Mouse (Mus musculus) Patski (cell line): Measurements from ENCODE around the gene Lrrn4cl. TPM values are rescaled to one million over a fixed set of nuclear protein-coding genes. Genes with fewer than 3 reads are reported as not detected.
"Not testable (repeated sequence)": the region's sequence is repeated elsewhere in the genome, so short reads cannot be mapped to it uniquely, and the experiment has no call there.

Source experiments
- ATAC-seq: fragments of 100-300 bp; one replicate; pipeline ENCODE4 v1.8.0; 2021
- CTCF ChIA-PET: fragments of 350-600 bp; sonication (Branson Sonifier 250); formaldehyde crosslinking; loops from one replicate; lab custom pipeline; 2022; ENCODE audit warnings: inconsistent platforms; lab: Charles Lee
- POLR2A ChIA-PET: fragments of 350-600 bp; sonication (Branson Sonifier 250); formaldehyde crosslinking; loops from one replicate; lab custom pipeline; 2022; ENCODE audit warnings: antibody characterized with exemption, inconsistent platforms; lab: Charles Lee
- DNase-seq: peaks from one replicate; pipeline ENCODE4 v3.0.0-alpha.2; 2011; ENCODE audit warnings: low read depth, low spot score
- H3K27me3 ChIP-seq: fragments of 371-371 bp; one replicate; pipeline ENCODE4 v1.5.1; 2021
- CTCF ChIP-seq: fragments of 100-300 bp; IDR thresholded peaks from one replicate; pipeline ENCODE4 v1.5.1; 2021
- in situ Hi-C: fragments of 300-500 bp; cut with MboI; formaldehyde crosslinking; loops from 3 replicates; pipeline ENCODE4 v1.11.1; 2018; ENCODE audit warnings: low pct_unique_long_range_greater_than_20kb, mixed read lengths
- polyA plus RNA-seq: library from polyadenylated mRNA; unstranded; gene quantifications from one replicate; pipeline ENCODE4 v1.2.3, GENCODE M21; 2021

The Lrrn4cl gene
- polyA plus RNA-seq, 1 experiment from 2014 or later = 0.10 TPM

- ChIA-PET CTCF (interaction anchor here (1.1 kb wide), 1 partner anchor 11 kb away, joined by 3 read pairs; no protein-coding TSS in a partner anchor), POLR2A (interaction anchor here (0.6 to 2.1 kb wide), 11 partner anchors 9 to 96 kb away, joined by 3 to 7 read pairs (median 4); partner anchors contain the start of genes Gng3, Polr2g and Slc3a2)
- peak; percentile 90 for ATAC-seq
- no peak for TF ChIP-seq CTCF
- H3K27me3 ChIP-seq = no peaks in the 10 kb centered on the region
- DNase-seq = peak; percentile 94
- in situ Hi-C loops = loop anchor here (5.0 to 10.0 kb wide), 2 partner anchors 67 to 244 kb away; no protein-coding TSS in a partner anchor
These were observed 31.6 kb upstream of the Lrrn4cl start, which contains the start of gene Ttc9c for GRCm38 (mm10) chr19:8818801-8819595. Gene Ttc9c, minus strand, starts transcription at chr19:8819333.

DNA sequence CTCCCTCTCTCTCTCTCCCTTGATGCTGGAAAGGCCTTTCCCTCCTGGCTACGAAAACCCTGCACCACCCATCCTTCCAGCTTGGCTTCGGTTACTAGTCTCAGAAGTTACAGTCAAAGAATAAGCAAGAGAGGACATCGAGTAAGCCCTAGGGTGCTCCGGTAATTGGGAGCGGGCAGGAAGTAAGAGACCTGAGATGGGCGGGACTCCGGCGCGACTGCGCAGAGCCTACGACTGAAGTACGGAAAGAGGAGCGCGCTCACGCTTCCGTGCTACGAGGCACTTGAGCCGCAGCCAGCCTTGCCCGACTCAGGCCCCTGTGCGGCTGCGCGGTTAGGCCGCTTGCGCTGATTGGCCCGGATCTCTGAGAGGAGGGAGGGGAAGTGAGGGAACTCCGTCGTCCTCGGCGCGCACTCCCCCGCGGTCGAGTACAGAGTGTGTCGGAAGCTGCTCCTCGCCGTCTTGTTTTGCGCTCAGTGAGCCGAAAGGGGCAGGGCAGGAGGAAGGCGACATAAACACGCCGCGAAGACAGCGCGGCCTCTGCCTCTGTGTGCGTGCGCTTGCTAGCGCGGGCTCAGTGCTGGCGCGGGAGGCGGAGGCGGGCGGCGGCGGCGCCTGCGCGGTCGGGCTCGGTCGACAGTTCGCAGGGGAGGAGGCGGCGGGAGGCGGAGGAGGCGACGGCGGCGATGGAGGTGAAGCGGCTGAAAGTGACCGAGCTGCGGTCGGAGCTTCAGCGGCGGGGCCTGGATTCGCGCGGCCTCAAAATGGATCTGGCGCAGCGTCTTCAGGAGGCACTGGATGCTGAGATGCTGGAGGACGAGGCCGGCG, 30.8 kb upstream of the Lrrn4cl start, which contains the start of gene Hnrnpul2:
Gene Hnrnpul2 (plus strand): TSS at position 415 of the 828 bp plus-strand sequence.
- POLR2A ChIA-PET = interaction anchor here (0.6 to 2.1 kb wide), 12 partner anchors 13 to 97 kb away, joined by 3 to 7 read pairs (median 4); partner anchors contain the start of genes Gng3, Polr2g and Slc3a2
- DNase-seq = peak; percentile 97
- H3K27me3 ChIP-seq = no peaks in the 10 kb centered on the region
- ATAC-seq = peak; percentile 82
- in situ Hi-C loops = loop anchor here (5.0 to 10.0 kb wide), 2 partner anchors 68 to 245 kb away; no protein-coding TSS in a partner anchor
- CTCF ChIA-PET = interaction anchor here (1.1 kb wide), 1 partner anchor 11 kb away, joined by 3 read pairs; no protein-coding TSS in a partner anchor
- no peak for TF ChIP-seq CTCF

- DNase-seq = no peak
- POLR2A ChIA-PET = interaction anchor here (1.3 to 2.1 kb wide), 6 partner anchors 15 to 62 kb away, joined by 3 to 6 read pairs (median 4); partner anchors contain the start of genes Gng3 and Polr2g
- no peak for TF ChIP-seq CTCF
- no peaks in the 10 kb centered on the region for H3K27me3 ChIP-seq
- in situ Hi-C loops = no loop called here
- no peak for ATAC-seq
- CTCF ChIA-PET = no interaction called here
These were observed 30.1 kb upstream of the Lrrn4cl start for GRCm38 (mm10) chr19:8820424-8820956.

DNA sequence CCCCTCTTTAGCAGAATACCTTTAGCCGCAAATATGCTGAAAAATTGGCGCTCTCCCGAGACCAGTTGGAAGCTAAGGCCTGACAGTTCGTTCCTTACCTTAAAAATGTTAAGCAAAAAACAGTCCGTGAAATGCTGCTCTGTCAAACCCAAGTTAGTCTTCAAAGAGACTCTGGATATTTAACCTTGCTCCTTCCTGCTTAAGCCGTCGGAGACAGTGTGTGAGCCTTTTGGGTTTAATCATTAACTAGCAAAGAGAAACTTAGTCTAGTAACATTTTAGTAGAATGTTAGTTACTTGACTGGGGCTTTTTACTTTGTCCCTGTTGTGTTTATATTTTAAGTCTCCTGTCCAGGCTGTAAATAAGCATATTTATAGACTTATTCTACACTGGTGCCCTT, 29.4 kb upstream of the Lrrn4cl start:
- DNase-seq = no peak
- no peak for TF ChIP-seq CTCF
- in situ Hi-C loops = no loop called here
- ChIA-PET POLR2A (interaction anchor here (0.6 to 1.6 kb wide), 3 partner anchors 63 to 1616 kb away, joined by 3 to 12 read pairs (median 3); no protein-coding TSS in a partner anchor), CTCF (no interaction called here)
- no peaks in the 10 kb centered on the region for H3K27me3 ChIP-seq
- ATAC-seq = no peak

- no peaks in the 10 kb centered on the region for H3K27me3 ChIP-seq
- ChIA-PET CTCF (no interaction called here), POLR2A (interaction anchor here (0.6 kb wide), 1 partner anchor 10 kb away, joined by 9 read pairs; no protein-coding TSS in a partner anchor)
- TF ChIP-seq CTCF = no peak
- DNase-seq (no peak), ATAC-seq (no peak)
- in situ Hi-C loops = no loop called here
These were observed 27.9 kb upstream of the Lrrn4cl start for GRCm38 (mm10) chr19:8822696-8823095.

- ChIA-PET POLR2A (interaction anchor here (1.8 kb wide), 1 partner anchor 9 kb away, joined by 5 read pairs; the partner anchor contains the start of gene Gng3), CTCF (interaction anchor here (1.2 to 1.8 kb wide), 3 partner anchors 9 to 48 kb away, joined by 3 to 4 read pairs (median 4); partner anchors contain the start of gene Gng3)
- H3K27me3 ChIP-seq = no peaks in the 10 kb centered on the region
- DNase-seq (no peak), ATAC-seq (no peak)
- TF ChIP-seq CTCF = no peak
- in situ Hi-C loops = loop anchor here (25.0 kb wide), 1 partner anchor 1058 kb away; the partner anchor contains the start of gene Incenp
These were observed 20.9 kb upstream of the Lrrn4cl start, which contains the start of gene AC129217.1 for GRCm38 (mm10) chr19:8829660-8830059. Gene AC129217.1, plus strand, starts transcription at chr19:8829773.

DNA sequence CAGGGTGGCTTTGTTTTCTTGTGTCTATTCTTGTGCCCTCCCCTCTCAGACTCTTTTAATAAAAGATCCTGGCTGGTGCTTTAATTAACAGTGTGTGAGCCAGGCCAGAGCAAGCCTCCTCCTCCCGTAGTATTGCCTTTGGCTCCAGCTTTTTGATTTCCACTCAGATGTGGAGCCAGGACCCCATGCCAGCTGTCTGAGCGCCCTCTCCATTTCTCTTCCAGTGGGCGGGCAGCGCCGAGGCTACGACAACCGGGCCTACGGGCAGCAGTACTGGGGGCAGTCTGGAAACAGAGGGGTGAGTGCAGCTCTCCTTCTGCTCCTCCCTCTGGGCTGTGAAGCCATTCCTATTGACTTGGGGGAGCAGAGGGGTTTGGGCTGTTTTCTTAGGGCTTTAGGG, 19.9 kb upstream of the Lrrn4cl start:
- ATAC-seq (no peak), DNase-seq (no peak)
- POLR2A ChIA-PET = interaction anchor here (0.8 kb wide), 1 partner anchor 49 kb away, joined by 3 read pairs; no protein-coding TSS in a partner anchor
- no peak for TF ChIP-seq CTCF
- in situ Hi-C loops = loop anchor here (25.0 kb wide), 1 partner anchor 1057 kb away; the partner anchor contains the start of gene Incenp
- H3K27me3 ChIP-seq = no peaks in the 10 kb centered on the region
- CTCF ChIA-PET = interaction anchor here (1.2 to 1.5 kb wide), 2 partner anchors 15 to 28 kb away, joined by 3 to 4 read pairs; no protein-coding TSS in a partner anchor

- in situ Hi-C loops = loop anchor here (25.0 kb wide), 1 partner anchor 1056 kb away; the partner anchor contains the start of gene Incenp
- peak; percentile 23 for TF ChIP-seq CTCF
- ChIA-PET CTCF (interaction anchor here (1.2 to 1.5 kb wide), 2 partner anchors 15 to 28 kb away, joined by 3 to 4 read pairs; no protein-coding TSS in a partner anchor), POLR2A (interaction anchor here (0.8 kb wide), 1 partner anchor 48 kb away, joined by 3 read pairs; no protein-coding TSS in a partner anchor)
- ATAC-seq (no peak), DNase-seq (no peak)
- H3K27me3 ChIP-seq = no peaks in the 10 kb centered on the region
These were observed 19.3 kb upstream of the Lrrn4cl start for GRCm38 (mm10) chr19:8831262-8831661.

DNA sequence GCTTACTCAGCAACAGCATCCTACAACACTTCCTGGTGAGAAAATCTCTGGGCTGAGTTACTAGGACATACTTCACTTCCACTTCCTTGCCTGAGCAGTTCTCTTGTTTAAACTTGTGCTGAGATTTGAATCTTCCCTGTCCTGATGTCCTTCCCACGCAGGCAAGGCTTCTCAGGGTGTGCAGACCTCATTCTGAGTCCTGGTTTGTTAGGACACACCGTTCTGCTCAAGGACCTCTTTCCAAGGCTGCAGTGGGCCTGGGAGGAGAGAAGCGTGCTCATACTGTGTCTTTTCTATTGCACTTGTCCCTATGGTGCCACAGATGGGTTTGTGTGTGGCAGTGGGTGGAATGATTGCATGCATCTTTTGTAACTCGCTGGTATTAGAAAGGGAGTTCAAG, 17.6 kb upstream of the Lrrn4cl start:
- CTCF ChIA-PET = no interaction called here

DNA sequence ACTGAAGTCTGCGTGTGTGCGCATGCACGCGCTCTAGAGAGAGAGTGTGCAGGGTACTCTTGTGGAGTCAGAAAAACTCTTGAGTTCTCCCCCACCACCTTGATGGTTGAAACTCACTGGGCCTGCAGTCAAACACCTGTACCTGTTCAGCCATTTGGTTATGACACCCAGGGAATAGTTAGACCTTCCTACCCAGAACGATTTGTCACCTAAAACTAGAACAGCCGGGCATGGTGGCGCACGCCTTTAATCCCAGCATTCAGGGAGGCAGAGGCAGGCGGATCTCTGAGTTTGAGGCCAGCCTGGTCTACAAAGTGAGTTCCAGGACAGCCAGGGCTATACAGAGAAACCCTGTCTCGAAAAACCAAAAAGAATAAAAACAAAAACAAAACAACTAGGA, 14.2 kb upstream of the Lrrn4cl start:
- ATAC-seq, H3K27me3 ChIP-seq, DNase-seq: not testable (repeated sequence)
- ChIA-PET CTCF (interaction anchor here (1.5 kb wide), 1 partner anchor 9 kb away, joined by 4 read pairs; no protein-coding TSS in a partner anchor), POLR2A (interaction anchor here (1.3 kb wide), 1 partner anchor 16 kb away, joined by 3 read pairs; the partner anchor contains the start of gene Hnrnpul2)
- in situ Hi-C loops = loop anchor here (25.0 kb wide), 1 partner anchor 1051 kb away; the partner anchor contains the start of gene Incenp

More for the DNA sequence above, 17.6 kb upstream of the Lrrn4cl start:
- in situ Hi-C loops = loop anchor here (25.0 kb wide), 1 partner anchor 1054 kb away; the partner anchor contains the start of gene Incenp
- no peaks in the 10 kb centered on the region for H3K27me3 ChIP-seq
- TF ChIP-seq CTCF = no peak
- no peak for DNase-seq
- no peak for ATAC-seq
- POLR2A ChIA-PET = interaction anchor here (0.6 kb wide), 1 partner anchor 109 kb away, joined by 3 read pairs; no protein-coding TSS in a partner anchor
